In the genomic region with DNA sequence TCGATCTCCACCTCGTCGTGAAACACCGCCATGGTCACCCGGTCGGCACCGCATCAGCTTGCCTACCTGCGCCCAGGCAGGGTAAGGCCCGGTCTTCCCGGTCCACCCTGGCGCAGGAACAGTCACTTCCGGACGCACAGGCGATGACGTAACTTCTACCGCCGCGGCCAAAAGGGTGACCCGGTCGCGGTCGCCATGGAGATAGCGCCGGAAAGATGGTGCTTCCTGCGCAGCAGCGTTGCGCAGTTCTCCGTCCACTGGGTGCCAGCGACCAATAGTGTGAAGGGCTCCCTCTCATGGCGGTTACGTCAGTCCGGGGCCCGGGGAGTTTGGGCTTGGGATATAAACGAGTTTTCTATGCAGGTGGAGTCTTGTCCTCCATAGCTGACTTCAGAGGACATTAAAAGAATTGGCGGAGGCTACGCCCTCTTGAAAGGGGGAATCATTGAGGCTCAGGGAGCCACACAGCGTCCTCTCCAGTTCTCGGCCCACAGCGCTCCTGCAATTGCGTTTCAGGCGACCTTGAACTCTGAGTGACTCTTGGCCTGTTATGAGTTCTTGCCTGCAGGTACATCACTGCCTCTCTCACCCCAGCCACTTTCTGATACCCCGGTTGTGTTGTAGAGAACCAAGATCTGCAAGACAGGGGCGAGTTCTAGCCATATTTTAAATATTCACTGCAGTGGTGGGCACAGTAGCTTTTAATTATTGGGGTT, we compare ENCODE assay signal across 8 mouse cellular contexts. TPM values are rescaled to one million over a fixed set of nuclear protein-coding genes. Genes with fewer than 3 reads are reported as not detected.
DNase-seq lines count a peak whose midpoint lies in the region; ATAC-seq and TF ChIP-seq lines count a peak whose summit lies in the region.

TSS of gene Dph3 (minus strand) at position 244 of the 716 bp plus-strand sequence.

- DNase-seq in CD4-positive helper T cell, adult 2 months (ENCODE audit: low read depth, low spot score): peak; percentile 97
- peak; percentile 94 for DNase-seq in brain, embryonic 18.5 days (ENCODE audit: low read depth, low spot score)
- DNase-seq in kidney, postnatal 0 days (ENCODE audit: low spot score): peak; percentile 98
- DNase-seq in liver, embryonic 11.5 days (ENCODE audit: low spot score): peak; percentile 99
- DNase-seq in naive thymus-derived CD4-positive, alpha-beta T cell, adult 2 months (ENCODE audit: low read depth): peak; percentile 98

- peak within 1 kb of the TSS; percentile 57 for H3K4me3 ChIP-seq in heart, embryonic 12.5 days
- peak within 1 kb of the TSS; percentile 55 for H3K4me3 ChIP-seq in kidney, postnatal 0 days (replicated peaks; ENCODE audit: low read depth, low read length)
- peak within 1 kb of the TSS; percentile 74 for H3K4me3 ChIP-seq in liver, embryonic 11.5 days (ENCODE audit: low read depth, low read length)
- H3K4me3 ChIP-seq in stomach, embryonic 14.5 days (ENCODE audit: low read depth, low read length): peak within 1 kb of the TSS; percentile 56

- peak; percentile 93 for ATAC-seq in erythroid progenitor cell, adult 5-6 weeks (replicated peaks; ENCODE audit: low FRiP score, poor library complexity, severe bottlenecking)
- ATAC-seq in heart, embryonic 12.5 days (ENCODE audit: insufficient number of reproducible peaks, low FRiP score): peak; percentile 96
- peak; percentile 96 for ATAC-seq in kidney, postnatal 0 days (replicated peaks; ENCODE audit: low FRiP score, low read depth)
- peak; percentile 97 for ATAC-seq in liver, embryonic 11.5 days (replicated peaks; ENCODE audit: low FRiP score)
- peak; percentile 98 for ATAC-seq in stomach, embryonic 14.5 days (ENCODE audit: insufficient number of reproducible peaks, insufficient read depth, low FRiP score, low read depth)

- H3K4me1 ChIP-seq in heart, embryonic 12.5 days (replicated peaks): peaks cover 10% of the 10 kb centered on the region
- H3K4me1 ChIP-seq in kidney, postnatal 0 days (replicated peaks; ENCODE audit: insufficient read depth, low read length): peaks cover 6% of the 10 kb centered on the region; the same call in 1 of the 2 replicates
- peaks cover 7% of the 10 kb centered on the region for H3K4me1 ChIP-seq in liver, embryonic 11.5 days (replicated peaks; ENCODE audit: control insufficient read depth, insufficient read depth, low read length)
- H3K4me1 ChIP-seq in stomach, embryonic 14.5 days (ENCODE audit: control insufficient read depth, insufficient read depth, low read length): peaks cover 6% of the 10 kb centered on the region; the same call in 1 of the 2 replicates

- peak; percentile 71 for TF ChIP-seq CTCF in kidney, postnatal 0 days (IDR thresholded peaks at IDR 0.05; ENCODE audit: low read depth)

- peaks cover 24% of the 10 kb centered on the region for H3K36me3 ChIP-seq in heart, embryonic 12.5 days
- H3K36me3 ChIP-seq in kidney, postnatal 0 days (ENCODE audit: insufficient read depth, low read length): peaks cover 17% of the 10 kb centered on the region
- H3K36me3 ChIP-seq in liver, embryonic 11.5 days (ENCODE audit: control insufficient read depth, insufficient read depth, low read length): peaks cover 16% of the 10 kb centered on the region
- H3K36me3 ChIP-seq in stomach, embryonic 14.5 days (ENCODE audit: control insufficient read depth, insufficient read depth, low read length): peaks cover 15% of the 10 kb centered on the region

- H3K27me3 ChIP-seq in heart, embryonic 12.5 days (replicated peaks): no peaks in the 10 kb centered on the region
- no peaks in the 10 kb centered on the region for H3K27me3 ChIP-seq in kidney, postnatal 0 days (ENCODE audit: insufficient read depth, low read length)
- H3K27me3 ChIP-seq in liver, embryonic 11.5 days (replicated peaks; ENCODE audit: control insufficient read depth, insufficient read depth, low read length): no peaks in the 10 kb centered on the region
- H3K27me3 ChIP-seq in stomach, embryonic 14.5 days (ENCODE audit: control insufficient read depth, insufficient read depth, low read length): no peaks in the 10 kb centered on the region

- H3K9me3 ChIP-seq in heart, embryonic 12.5 days (replicated peaks): no peaks in the 10 kb centered on the region
- no peaks in the 10 kb centered on the region for H3K9me3 ChIP-seq in kidney, postnatal 0 days (replicated peaks; ENCODE audit: low read length)
- H3K9me3 ChIP-seq in liver, embryonic 11.5 days (ENCODE audit: control insufficient read depth, low read length): no peaks in the 10 kb centered on the region
- no peaks in the 10 kb centered on the region for H3K9me3 ChIP-seq in stomach, embryonic 14.5 days (ENCODE audit: control insufficient read depth, low read depth, low read length)

- H3K4me2 ChIP-seq in heart, embryonic 12.5 days: peak within 1 kb of the TSS; percentile 81
- H3K4me2 ChIP-seq in kidney, postnatal 0 days (ENCODE audit: low read length): peak within 1 kb of the TSS; percentile 74
- H3K4me2 ChIP-seq in liver, embryonic 11.5 days: peak within 1 kb of the TSS; percentile 91
- H3K4me2 ChIP-seq in stomach, embryonic 14.5 days (replicated peaks; ENCODE audit: low read depth, low read length): peak within 1 kb of the TSS; percentile 64

- H3K9ac ChIP-seq in heart, embryonic 12.5 days: peak within 1 kb of the TSS; percentile 78
- H3K9ac ChIP-seq in kidney, postnatal 0 days (ENCODE audit: low read depth, low read length): peak within 1 kb of the TSS; percentile 70
- H3K9ac ChIP-seq in liver, embryonic 11.5 days (ENCODE audit: low read depth, low read length): peak within 1 kb of the TSS; percentile 83
- peak within 1 kb of the TSS; percentile 22 for H3K9ac ChIP-seq in stomach, embryonic 14.5 days (replicated peaks; ENCODE audit: low read depth, low read length)

- under 1% methylated on average over 43 of the region's 43 CpGs for WGBS in heart, embryonic 12.5 days
- under 1% methylated on average over 43 of the region's 43 CpGs for WGBS in kidney, postnatal 0 days
- under 1% methylated on average over 43 of the region's 43 CpGs for WGBS in liver, embryonic 11.5 days
- under 1% methylated on average over 43 of the region's 43 CpGs for WGBS in stomach, embryonic 14.5 days

- peak within 1 kb of the TSS; percentile 89 for H3K27ac ChIP-seq in heart, embryonic 12.5 days (ENCODE audit: poor library complexity, severe bottlenecking)
- H3K27ac ChIP-seq in kidney, postnatal 0 days: peak within 1 kb of the TSS; percentile 94
- H3K27ac ChIP-seq in liver, embryonic 11.5 days (ENCODE audit: low read depth, low read length): peak within 1 kb of the TSS; percentile 93
- peak within 1 kb of the TSS; percentile 84 for H3K27ac ChIP-seq in stomach, embryonic 14.5 days (ENCODE audit: low read length)

RNA-seq across cellular contexts. Expression of gene Dph3, which starts in this region (rescaled TPM):
- total RNA-seq in erythroid progenitor cell, adult 5-6 weeks (2015; ENCODE audit: low replicate concordance): 33.1 and 67.8 TPM in 2 replicates
- 9.1 and 12.5 TPM in 2 replicates for total RNA-seq in erythroid progenitor cell, adult 5-6 weeks (2017; ENCODE audit: low replicate concordance)
- 71.7 and 74.5 TPM in 2 replicates for polyA plus RNA-seq in heart, embryonic 12.5 days (2016; fragmentation: Nextera tagmentation; extraction: Ambion mirVana)
- 109 and 116 TPM in 2 replicates for polyA plus RNA-seq in kidney, postnatal 0 days (2015; fragmentation: Nextera tagmentation; extraction: Ambion mirVana)
- 130 and 141 TPM in 2 replicates for polyA plus RNA-seq in liver, embryonic 11.5 days (2014; fragmentation: Nextera tagmentation; extraction: Ambion mirVana)
- polyA plus RNA-seq in stomach, embryonic 14.5 days (2014; fragmentation: Nextera tagmentation; extraction: Ambion mirVana): 97.1 and 98.3 TPM in 2 replicates

Comparison
In these comparisons a context has a peak if more than half of its experiments do, and no peak if none do; other contexts are left out.
1. Peak in every context shown above with its lines: DNase-seq, ATAC-seq, H3K4me3 ChIP-seq and H3K27ac ChIP-seq.
2. H3K9ac ChIP-seq: peak in every context shown above with its lines; median percentile 83 in liver, embryonic 11.5 days; 78 in heart, embryonic 12.5 days; 70 in kidney, postnatal 0 days; 22 in stomach, embryonic 14.5 days.